25 mouse cellular contexts compared by ENCODE assay signal in the genomic region with DNA sequence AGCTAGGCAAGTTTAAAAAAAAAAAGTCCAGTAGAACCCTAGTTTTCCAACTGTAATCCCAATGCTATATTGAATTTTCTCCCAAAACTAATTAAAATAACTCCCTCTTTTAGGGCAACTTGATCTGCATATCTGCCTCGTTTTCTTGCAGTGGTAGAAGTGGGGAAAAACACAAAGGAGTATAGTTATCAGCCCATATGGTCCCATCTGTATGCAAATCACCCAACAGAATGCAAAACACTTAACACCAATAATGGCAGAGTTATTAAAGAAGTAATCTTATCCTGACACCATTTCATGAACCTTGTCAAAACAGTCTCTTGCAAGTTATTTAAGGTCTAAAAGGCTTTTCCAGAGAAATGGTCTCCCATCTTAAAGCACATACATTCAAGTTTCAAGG.
DNase-seq lines count a peak whose midpoint lies in the region; ATAC-seq and TF ChIP-seq lines count a peak whose summit lies in the region.
"Had no signal": no experiment of that assay in that cellular context is flagged by ENCODE, and none has a peak within 500 bp of the region (broad histone marks: within the 10 kb centered on the region; RNA-seq: fewer than 3 reads in every experiment).

No protein-coding gene starts in this region.

- no peak overlapping the region for H3K4me2 ChIP-seq in forebrain, embryonic 12.5 days
- no peak overlapping the region for H3K4me2 ChIP-seq in forebrain, embryonic 14.5 days (ENCODE audit: low read length)
- H3K4me2 ChIP-seq in forebrain, embryonic 11.5 days (ENCODE audit: low read depth, low read length, severe bottlenecking): no peak overlapping the region
- H3K4me2 ChIP-seq in forebrain, embryonic 15.5 days (replicated peaks): no peak overlapping the region
- H3K4me2 ChIP-seq: embryonic facial prominence, embryonic 12.5 days had no signal

- 14% methylated on average over 1 of the region's 1 CpGs for WGBS in forebrain, embryonic 12.5 days
- 61% methylated on average over 1 of the region's 1 CpGs for WGBS in forebrain, embryonic 10.5 days
- 6% methylated on average over 1 of the region's 1 CpGs for WGBS in forebrain, embryonic 14.5 days
- WGBS in forebrain, embryonic 11.5 days: 30% methylated on average over 1 of the region's 1 CpGs
- WGBS in forebrain, embryonic 15.5 days: 7% methylated on average over 1 of the region's 1 CpGs

- H3K4me1 ChIP-seq in forebrain, embryonic 12.5 days: no peaks in the 10 kb centered on the region
- no peaks in the 10 kb centered on the region for H3K4me1 ChIP-seq in forebrain, embryonic 10.5 days
- H3K4me1 ChIP-seq in forebrain, embryonic 14.5 days (ENCODE audit: control insufficient read depth, insufficient read depth, low read length): no peaks in the 10 kb centered on the region
- H3K4me1 ChIP-seq in forebrain, embryonic 11.5 days (replicated peaks; ENCODE audit: control insufficient read depth, insufficient read depth, low read length): no peaks in the 10 kb centered on the region
- peaks cover 10% of the 10 kb centered on the region; the same call in 1 of the 2 replicates for H3K4me1 ChIP-seq in forebrain, embryonic 15.5 days
- H3K4me1 ChIP-seq: embryonic facial prominence, embryonic 10.5 days; embryonic facial prominence, embryonic 12.5 days had no signal

- peak; percentile 57; the same call in 1 of the 2 replicates for ATAC-seq in forebrain, embryonic 12.5 days (ENCODE audit: low FRiP score)
- peak; percentile 90 for ATAC-seq in forebrain, embryonic 14.5 days
- ATAC-seq in forebrain, embryonic 11.5 days (replicated peaks; ENCODE audit: low FRiP score): no peak
- peak; percentile 78 for ATAC-seq in forebrain, embryonic 15.5 days (replicated peaks)
- ATAC-seq: activated CD4-positive, CD25-positive, alpha-beta regulatory T cell, adult 4 months; CD4-positive, CD25-positive, alpha-beta regulatory T cell, adult 4 months; Patski had no signal

- no peak for TF ChIP-seq POLR2A in brain, embryonic 14.5 days (IDR thresholded peaks at IDR 0.05; ENCODE audit: borderline replicate concordance, extremely low read depth, insufficient read depth, insufficient read length, poor library complexity, severe bottlenecking)

- H3K9ac ChIP-seq in forebrain, embryonic 12.5 days: no peak overlapping the region
- H3K9ac ChIP-seq in forebrain, embryonic 14.5 days (ENCODE audit: low read length): no peak overlapping the region
- H3K9ac ChIP-seq in forebrain, embryonic 11.5 days (ENCODE audit: low read length): no peak overlapping the region
- H3K9ac ChIP-seq in forebrain, embryonic 15.5 days (replicated peaks): no peak overlapping the region
- H3K9ac ChIP-seq: embryonic facial prominence, embryonic 12.5 days had no signal

- no peaks in the 10 kb centered on the region for H3K27me3 ChIP-seq in forebrain, embryonic 12.5 days
- H3K27me3 ChIP-seq in forebrain, embryonic 10.5 days (ENCODE audit: poor library complexity, severe bottlenecking): no peaks in the 10 kb centered on the region
- no peaks in the 10 kb centered on the region for H3K27me3 ChIP-seq in forebrain, embryonic 14.5 days (replicated peaks; ENCODE audit: control insufficient read depth, insufficient read depth, low read length)
- H3K27me3 ChIP-seq in forebrain, embryonic 11.5 days (ENCODE audit: control insufficient read depth, insufficient read depth, low read length): no peaks in the 10 kb centered on the region
- H3K27me3 ChIP-seq in forebrain, embryonic 15.5 days: no peaks in the 10 kb centered on the region
- H3K27me3 ChIP-seq: CH12.LX; embryonic facial prominence, embryonic 12.5 days; Patski had no signal

- H3K4me3 ChIP-seq in forebrain, embryonic 12.5 days (replicated peaks): no peak overlapping the region
- no peak overlapping the region for H3K4me3 ChIP-seq in forebrain, embryonic 10.5 days
- no peak overlapping the region for H3K4me3 ChIP-seq in forebrain, embryonic 14.5 days (ENCODE audit: low read depth, low read length)
- no peak overlapping the region for H3K4me3 ChIP-seq in forebrain, embryonic 11.5 days (ENCODE audit: low read depth, low read length)
- H3K4me3 ChIP-seq in forebrain, embryonic 15.5 days: no peak overlapping the region
- H3K4me3 ChIP-seq: embryonic facial prominence, embryonic 10.5 days; embryonic facial prominence, embryonic 12.5 days; erythroblast, embryonic 14.5 days had no signal

- no peak overlapping the region for H3K27ac ChIP-seq in forebrain, embryonic 12.5 days
- no peak overlapping the region for H3K27ac ChIP-seq in forebrain, embryonic 10.5 days
- H3K27ac ChIP-seq in forebrain, embryonic 14.5 days (ENCODE audit: low read depth, low read length): no peak overlapping the region
- H3K27ac ChIP-seq in forebrain, embryonic 11.5 days (ENCODE audit: low read depth, low read length): no peak overlapping the region
- no peak overlapping the region for H3K27ac ChIP-seq in forebrain, embryonic 15.5 days (replicated peaks)
- H3K27ac ChIP-seq: embryonic facial prominence, embryonic 10.5 days; embryonic facial prominence, embryonic 12.5 days had no signal

- no peak for DNase-seq in forebrain, embryonic 10.5 days (ENCODE audit: extremely low spot score, low spot score)
- DNase-seq in forebrain, embryonic 14.5 days (ENCODE audit: low spot score): peak; percentile 56
- DNase-seq in forebrain, embryonic 11.5 days (ENCODE audit: low spot score): no peak
- peak; percentile 83 for DNase-seq in brain, embryonic 14.5 days (ENCODE audit: low read depth)
- DNase-seq in thymus, postnatal 14 days: no peak
- DNase-seq in layer of hippocampus, adult 11-12 months (ENCODE audit: low spot score): no peak
- DNase-seq: adrenal gland, adult 8-10 months; adrenal gland, postnatal 14 days; adrenal gland, postnatal 36 days; B cell, adult 2 months; cerebellum, adult 11-12 months; cerebellum, adult 2 months; cerebellum, adult 9-10 months; cerebellum, postnatal 10 days; cerebellum, postnatal 25 days had no signal

- H3K36me3 ChIP-seq in forebrain, embryonic 12.5 days (replicated peaks): no peaks in the 10 kb centered on the region
- H3K36me3 ChIP-seq in forebrain, embryonic 10.5 days (replicated peaks): no peaks in the 10 kb centered on the region
- no peaks in the 10 kb centered on the region for H3K36me3 ChIP-seq in forebrain, embryonic 14.5 days (ENCODE audit: control insufficient read depth, insufficient read depth, low read length)
- no peaks in the 10 kb centered on the region for H3K36me3 ChIP-seq in forebrain, embryonic 11.5 days (ENCODE audit: control insufficient read depth, insufficient read depth, low read length)
- no peaks in the 10 kb centered on the region for H3K36me3 ChIP-seq in forebrain, embryonic 15.5 days
- H3K36me3 ChIP-seq: embryonic facial prominence, embryonic 10.5 days; embryonic facial prominence, embryonic 12.5 days; G1E had no signal

- H3K9me3 ChIP-seq in forebrain, embryonic 12.5 days: no peaks in the 10 kb centered on the region
- H3K9me3 ChIP-seq in forebrain, embryonic 10.5 days: no peaks in the 10 kb centered on the region
- H3K9me3 ChIP-seq in forebrain, embryonic 14.5 days (replicated peaks; ENCODE audit: control insufficient read depth, low read length): no peaks in the 10 kb centered on the region
- H3K9me3 ChIP-seq in forebrain, embryonic 11.5 days (ENCODE audit: control insufficient read depth, low read length): no peaks in the 10 kb centered on the region
- no peaks in the 10 kb centered on the region for H3K9me3 ChIP-seq in forebrain, embryonic 15.5 days
- H3K9me3 ChIP-seq: embryonic facial prominence, embryonic 10.5 days; embryonic facial prominence, embryonic 12.5 days; G1E had no signal

- TF ChIP-seq CTCF in brain, embryonic 14.5 days (IDR thresholded peaks at IDR 0.05; ENCODE audit: borderline replicate concordance, extremely low read depth, insufficient read depth, insufficient read length): no peak

Comparison
In these comparisons a context has a peak if more than half of its experiments do, and no peak if none do; other contexts are left out.
1. DNase-seq: peak in forebrain, embryonic 14.5 days (single experiment) and brain, embryonic 14.5 days (single experiment); none in forebrain, embryonic 10.5 days (single experiment), forebrain, embryonic 11.5 days (single experiment), thymus, postnatal 14 days (single experiment) and layer of hippocampus, adult 11-12 months (single experiment).